Mouse (Mus musculus): ENCODE results near the gene Galnt14. TPM values are rescaled to one million over a fixed set of nuclear protein-coding genes. Genes with fewer than 3 reads are reported as not detected.

Gene Galnt14
- total RNA-seq, 2 experiments from 2014 or later = 0.14 TPM; not detected in 1

DNA sequence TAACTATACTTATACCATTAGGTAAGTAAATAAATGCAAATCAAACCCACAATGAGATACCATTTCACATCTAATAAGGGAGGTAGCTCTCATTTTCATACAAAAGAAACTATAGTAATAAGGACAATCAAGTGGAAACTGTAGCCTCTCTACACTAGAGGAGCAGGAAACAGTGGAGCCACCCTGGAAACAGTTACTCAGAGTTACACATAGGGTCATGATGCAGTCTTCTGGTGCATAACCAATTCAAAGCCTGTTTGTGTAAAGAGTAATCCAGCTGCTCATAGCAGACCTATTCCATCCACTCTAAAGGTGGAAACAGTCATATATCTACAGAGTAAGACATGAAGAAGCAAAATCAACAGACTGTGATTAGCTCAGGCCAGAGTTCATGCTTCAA, 261.1 kb downstream of the Galnt14 start:
- no peak for DNase-seq
- intact Hi-C loops (cut with DNase I; ENCODE audit: low total_unique reads) = no loop called here

Other genes with a start within 250 kb of the Galnt14 start
- 1 to 10 TPM; 4.9 to 5.0 TPM for gene Ehd3, start 93.7 kb upstream of the Galnt14 start, total RNA-seq (2021)
- gene Xdh, start 239.7 kb upstream of the Galnt14 start, total RNA-seq (2021) = 10 to 100 TPM; 18.2 to 19.8 TPM